Comparison of ENCODE assay signal across 14 mouse cellular contexts in genomic region chr4:82885535-82885913, GRCm38 (mm10). TPM values are rescaled to one million over a fixed set of nuclear protein-coding genes. Genes with fewer than 3 reads are reported as not detected.
"Had no signal": no experiment of that assay in that cellular context is flagged by ENCODE, and none has a peak within 500 bp of the region (broad histone marks: within the 10 kb centered on the region; RNA-seq: fewer than 3 reads in every experiment).

No protein-coding gene starts in this region.

- H3K36me3 ChIP-seq: limb, embryonic 15.5 days; midbrain, embryonic 10.5 days; neural tube, embryonic 15.5 days had no signal

- H3K27ac ChIP-seq: limb, embryonic 15.5 days; liver, embryonic 14.5 days; midbrain, embryonic 10.5 days; neural tube, embryonic 15.5 days had no signal

- H3K9me3 ChIP-seq: limb, embryonic 15.5 days; midbrain, embryonic 10.5 days; neural tube, embryonic 15.5 days had no signal

- H3K27me3 ChIP-seq: limb, embryonic 15.5 days; neural tube, embryonic 15.5 days had no signal

- H3K9ac ChIP-seq: limb, embryonic 15.5 days; liver, embryonic 14.5 days; neural tube, embryonic 15.5 days had no signal

- H3K4me2 ChIP-seq: limb, embryonic 15.5 days; neural tube, embryonic 15.5 days had no signal

- DNase-seq: kidney, adult 18-20 months; kidney, postnatal 14 days; midbrain, embryonic 14.5 days; right cerebral cortex, adult 18-20 months; right cerebral cortex, postnatal 25 days; thymus, adult 18-20 months; thymus, postnatal 14 days had no signal

- H3K4me3 ChIP-seq: limb, embryonic 15.5 days; midbrain, embryonic 10.5 days; myocyte; neural tube, embryonic 15.5 days had no signal

RNA-seq across cellular contexts. Expression of gene Cer1, which starts 0.6 kb away (rescaled TPM):
- polyA plus RNA-seq: kidney, embryonic 14.5 days; liver, embryonic 14.5 days; midbrain, embryonic 10.5 days; midbrain, embryonic 14.5 days; myocyte; small intestine, adult 2 months had no signal
